Mouse (Mus musculus): ENCODE data around the gene Gm49027. TPM values are rescaled to one million over a fixed set of nuclear protein-coding genes. Genes with fewer than 3 reads are reported as not detected.
"Not testable (repeated sequence)": the region's sequence is repeated elsewhere in the genome, so short reads cannot be mapped to it uniquely, and the experiment has no call there.

Gm49027 gene
- total RNA-seq (2021) = 6.4 and 11.3 TPM in 2 replicates
- long read RNA-seq = 0 reads

- DNase-seq = no peak
Observed at GRCm38 (mm10) chr5:123525281-123525680, at the start of gene Gm49027. Gene Gm49027, minus strand, starts transcription at chr5:123525488.

GRCm38 (mm10) chr5:123573362-123573761, 48.1 kb upstream of the Gm49027 start:
- DNase-seq = no peak

GRCm38 (mm10) chr5:123572357-123573186, 47.3 kb upstream of the Gm49027 start, which contains the start of gene Vps33a:
Gene Vps33a, minus strand, starts transcription at chr5:123573038.
- peak; percentile 98 for DNase-seq

- no peak for DNase-seq
Observed at GRCm38 (mm10) chr5:123561128-123561527, 35.8 kb upstream of the Gm49027 start.

- no peak for DNase-seq
Observed at GRCm38 (mm10) chr5:123559588-123559987, 34.3 kb upstream of the Gm49027 start.

- peak; percentile 75 for DNase-seq
Observed at GRCm38 (mm10) chr5:123556451-123556850, 31.2 kb upstream of the Gm49027 start.

GRCm38 (mm10) chr5:123555693-123556092, 30.4 kb upstream of the Gm49027 start:
- no peak for DNase-seq

GRCm38 (mm10) chr5:123533801-123534200, 8.5 kb upstream of the Gm49027 start:
- no peak for DNase-seq

- no peak for DNase-seq
Observed at GRCm38 (mm10) chr5:123530056-123530455, 4.8 kb upstream of the Gm49027 start.

GRCm38 (mm10) chr5:123528641-123529040, 3.4 kb upstream of the Gm49027 start:
- DNase-seq = no peak

- DNase-seq = no peak
Observed at GRCm38 (mm10) chr5:123525916-123526495, 718 bp upstream of the Gm49027 start.

GRCm38 (mm10) chr5:123524393-123524750, 916 bp downstream of the Gm49027 start:
- no peak for DNase-seq

GRCm38 (mm10) chr5:123523692-123524392, 1.4 kb downstream of the Gm49027 start, which contains the start of gene Diablo:
Gene Diablo, minus strand, starts transcription at chr5:123524176.
- DNase-seq = peak; percentile 98

- no peak for DNase-seq
Observed at GRCm38 (mm10) chr5:123522166-123522565, 3.1 kb downstream of the Gm49027 start.

- no peak for DNase-seq
Observed at GRCm38 (mm10) chr5:123521621-123522020, 3.7 kb downstream of the Gm49027 start.

- no peak for DNase-seq
Observed at GRCm38 (mm10) chr5:123520666-123521065, 4.6 kb downstream of the Gm49027 start.

- no peak for DNase-seq
Observed at GRCm38 (mm10) chr5:123514871-123515270, 10.4 kb downstream of the Gm49027 start.

GRCm38 (mm10) chr5:123512102-123512501, 13.2 kb downstream of the Gm49027 start:
- no peak for DNase-seq

- not testable (repeated sequence) for DNase-seq
Observed at GRCm38 (mm10) chr5:123511426-123511825, 13.9 kb downstream of the Gm49027 start.

GRCm38 (mm10) chr5:123510160-123510559, 15.1 kb downstream of the Gm49027 start, which contains the start of gene B3gnt4:
Gene B3gnt4, plus strand, starts transcription at chr5:123510460.
- no peak for DNase-seq

GRCm38 (mm10) chr5:123508921-123509320, 16.4 kb downstream of the Gm49027 start:
- DNase-seq = no peak

GRCm38 (mm10) chr5:123507936-123508723, 17.2 kb downstream of the Gm49027 start:
- peak; percentile 87 for DNase-seq

Measured in adrenal gland, postnatal 25 days (tissue).